11 mouse cellular contexts compared by ENCODE assay signal in genomic region chr13:88554504-88554903, GRCm38 (mm10).
DNase-seq lines count a peak whose midpoint lies in the region; ATAC-seq lines count a peak whose summit lies in the region.
"Had no signal": no experiment of that assay in that cellular context is flagged by ENCODE, and none has a peak within 500 bp of the region (broad histone marks: within the 10 kb centered on the region; RNA-seq: fewer than 3 reads in every experiment).

No protein-coding gene starts in this region.

- no peak for ATAC-seq in cerebellum, adult (ENCODE audit: insufficient number of reproducible peaks, low FRiP score, low TSS enrichment)

- peak; percentile 77 to 78 for DNase-seq in cerebellum, postnatal 10 days
- DNase-seq in cerebellum, adult 8-10 months = no peak
- DNase-seq in 416B (ENCODE audit: low read depth) = peak; percentile 70
- peak; percentile 17 to 66 for DNase-seq in frontal cortex, adult 2 months (ENCODE audit: extremely low spot score in 1 of 2, low spot score in 1 of 2)
- DNase-seq in layer of hippocampus, postnatal 36 days = peak; percentile 16 to 36
- DNase-seq in adrenal gland, postnatal 36 days = no peak
- no peak for DNase-seq in adrenal gland, postnatal 10 days
- DNase-seq: cerebellum, adult 9-10 months; kidney, adult 18-20 months; liver had no signal

Comparison
In these comparisons a context has a peak if more than half of its experiments do, and no peak if none do; other contexts are left out.
1. DNase-seq: peak in cerebellum, postnatal 10 days (2 of 2), 416B (single experiment), frontal cortex, adult 2 months (2 of 2) and layer of hippocampus, postnatal 36 days (2 of 2); none in cerebellum, adult 8-10 months (single experiment), adrenal gland, postnatal 36 days (0 of 2) and adrenal gland, postnatal 10 days (single experiment).